Mouse (Mus musculus) small intestine, adult 2 months (tissue): ENCODE results near the gene Polr2e.

Source experiments
- CTCF ChIP-seq: fragments of 200-500 bp; IDR thresholded peaks from 2 replicates; pipeline ENCODE4 v1.5.1; 2012; ENCODE audit warnings: low read depth, mild to moderate bottlenecking, control low read depth, inconsistent platforms, low read length, moderate library complexity, mixed read lengths; ENCODE audit not compliant: insufficient replicate concordance, insufficient read length; ENCODE audit errors: extremely low read depth
- POLR2A ChIP-seq: fragments of 200-500 bp; IDR thresholded peaks from 2 replicates; pipeline ENCODE4 v1.6.1; 2012; ENCODE audit warnings: low read depth, mild to moderate bottlenecking, control low read depth, inconsistent platforms, low read length, moderate library complexity

GRCm38 (mm10) chr10:80074813-80075601 is 35.4 kb upstream of the Polr2e start:
- peak; percentile 60; the same call in 1 of the 2 replicates for TF ChIP-seq CTCF
- TF ChIP-seq POLR2A = no peak; the same call in 1 of the 2 replicates
